Mouse (Mus musculus) layer of hippocampus, postnatal 14 days (tissue): ENCODE results near the gene Tmco5b. TPM values are rescaled to one million over a fixed set of nuclear protein-coding genes. Genes with fewer than 3 reads are reported as not detected.

Experiments
- DNase-seq, 2 experiments: peaks; one replicate each; pipeline ENCODE4 v3.0.0; 2021 to 2022; ENCODE audit warnings: low spot score in 2 of 2, mixed read lengths in 1 of 2
- long read RNA-seq, 2 experiments: library from polyadenylated mRNA; stranded (forward); transcript quantifications; one replicate each; pipeline ENCODE4 v2.0.0; 2021
- total RNA-seq, 2 experiments: library from RNA; stranded (reverse); gene quantifications; 2 replicates each; pipeline ENCODE4 v1.2.3; 2021

The Tmco5b gene
- under 1 TPM in 1 of 2 experiments, not detected in 1; 0.31 TPM for total RNA-seq
- long read RNA-seq, experiment 1, partial matches to known transcripts: 0 of 1 reads
- long read RNA-seq, experiment 1, other reads (novel, unspliced or antisense): 1 of 1 reads
- long read RNA-seq, experiment 2: 0 reads

DNA sequence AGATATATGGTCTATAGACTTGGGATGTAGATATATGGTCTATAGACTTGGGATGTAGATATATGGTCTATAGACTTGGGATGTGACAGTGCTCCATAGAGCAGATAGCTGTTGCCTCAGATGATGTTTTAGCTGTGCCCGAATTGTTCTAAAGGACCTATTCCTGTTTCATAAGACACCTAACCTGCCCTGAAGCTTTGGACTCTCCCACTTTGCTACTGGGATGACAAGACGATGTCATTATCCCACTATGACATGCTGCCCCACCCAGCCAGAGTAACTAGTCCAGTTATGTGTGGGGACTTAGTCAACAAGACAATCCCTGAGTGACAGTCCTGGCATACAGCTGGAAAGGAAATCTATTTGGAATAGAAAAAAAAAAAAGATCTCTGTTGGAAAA lies at the start of gene Tmco5b:
Gene Tmco5b (plus strand): TSS at position 301 of the 400 bp plus-strand sequence.
- no peak for DNase-seq

DNA sequence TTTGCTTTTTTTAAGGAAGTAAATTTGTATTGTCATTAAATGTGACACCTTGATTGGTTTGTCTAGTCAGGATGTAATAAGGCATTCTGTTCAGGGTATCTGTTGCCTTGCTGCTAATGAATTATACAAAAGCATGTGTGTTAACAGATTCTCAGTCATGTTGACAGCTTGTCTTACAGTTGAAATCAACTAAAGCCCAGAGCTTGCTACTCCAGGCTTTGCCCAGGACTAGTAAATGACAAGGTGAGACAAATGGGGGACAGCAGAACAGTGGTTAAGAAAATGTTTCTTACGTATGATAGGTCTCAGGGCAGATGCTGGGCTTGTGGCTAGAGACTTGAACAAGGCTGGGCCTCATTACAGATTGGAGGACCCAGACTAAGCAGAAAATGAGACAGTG lies 48.5 kb upstream of the Tmco5b start:
- peak in 1 of 2 experiments; percentile 60 for DNase-seq

- no peak for DNase-seq
These were observed 46.7 kb upstream of the Tmco5b start for GRCm38 (mm10) chr2:113238871-113239270.

GRCm38 (mm10) chr2:113302349-113303239 lies 17.1 kb downstream of the Tmco5b start:
- peak; percentile 52 to 72 for DNase-seq

DNA sequence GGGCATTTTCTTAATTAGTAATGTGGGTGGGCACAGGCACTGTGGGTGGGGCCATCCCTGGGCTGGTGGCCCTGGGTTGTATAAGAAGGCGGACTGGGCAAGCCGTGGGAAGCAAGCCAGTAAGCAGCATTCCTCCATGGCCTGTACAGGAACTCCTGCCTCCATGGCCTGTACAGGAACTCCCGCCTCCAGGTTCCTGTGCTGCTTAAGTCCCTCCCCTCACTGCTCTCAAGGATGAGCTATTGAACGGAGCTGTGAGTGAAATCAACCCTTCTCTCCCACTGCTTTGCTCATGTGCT lies 17.7 kb downstream of the Tmco5b start:
- no peak for DNase-seq

GRCm38 (mm10) chr2:113305339-113305738 lies 19.8 kb downstream of the Tmco5b start:
- peak; percentile 62 to 78 for DNase-seq

DNA sequence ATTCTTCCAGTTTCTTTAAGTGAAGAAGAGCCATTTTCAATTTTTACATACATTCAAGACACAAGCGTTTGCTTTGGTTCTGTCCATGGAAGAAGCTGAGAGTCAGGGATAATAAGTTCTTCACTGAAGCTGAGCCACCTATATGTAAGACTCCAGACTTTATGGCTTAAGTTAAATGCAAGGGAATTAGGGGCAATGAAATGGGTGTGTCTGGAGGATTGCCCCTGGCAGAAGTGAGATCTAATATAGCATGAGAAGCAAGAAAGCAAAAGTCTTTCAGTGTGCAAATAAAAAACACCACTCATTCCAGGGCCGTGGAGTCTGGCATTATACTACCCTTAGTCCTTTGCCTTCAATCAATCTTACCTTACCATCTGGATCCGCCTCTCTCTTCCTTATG lies 25.7 kb downstream of the Tmco5b start:
- DNase-seq: no peak

DNA sequence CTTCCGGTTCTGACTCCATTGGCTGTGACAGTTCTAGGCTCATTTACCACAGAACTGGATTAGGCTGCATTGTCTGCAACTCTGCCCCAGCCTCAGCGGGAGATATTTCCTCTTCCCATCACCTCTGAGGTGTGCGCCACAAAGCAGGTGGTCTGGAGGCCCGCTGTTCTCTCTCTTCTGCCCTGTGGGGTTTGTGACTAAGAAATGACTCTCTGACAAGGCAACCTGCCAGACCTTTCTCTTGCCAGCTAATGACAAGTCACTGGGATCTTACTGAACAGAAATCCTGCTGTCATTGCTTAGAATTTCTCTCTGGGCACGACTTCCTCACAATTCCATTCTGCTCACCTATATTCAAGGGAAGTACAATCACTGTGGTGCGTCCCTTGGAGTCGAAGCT lies 37.5 kb downstream of the Tmco5b start:
- DNase-seq: no peak

DNA sequence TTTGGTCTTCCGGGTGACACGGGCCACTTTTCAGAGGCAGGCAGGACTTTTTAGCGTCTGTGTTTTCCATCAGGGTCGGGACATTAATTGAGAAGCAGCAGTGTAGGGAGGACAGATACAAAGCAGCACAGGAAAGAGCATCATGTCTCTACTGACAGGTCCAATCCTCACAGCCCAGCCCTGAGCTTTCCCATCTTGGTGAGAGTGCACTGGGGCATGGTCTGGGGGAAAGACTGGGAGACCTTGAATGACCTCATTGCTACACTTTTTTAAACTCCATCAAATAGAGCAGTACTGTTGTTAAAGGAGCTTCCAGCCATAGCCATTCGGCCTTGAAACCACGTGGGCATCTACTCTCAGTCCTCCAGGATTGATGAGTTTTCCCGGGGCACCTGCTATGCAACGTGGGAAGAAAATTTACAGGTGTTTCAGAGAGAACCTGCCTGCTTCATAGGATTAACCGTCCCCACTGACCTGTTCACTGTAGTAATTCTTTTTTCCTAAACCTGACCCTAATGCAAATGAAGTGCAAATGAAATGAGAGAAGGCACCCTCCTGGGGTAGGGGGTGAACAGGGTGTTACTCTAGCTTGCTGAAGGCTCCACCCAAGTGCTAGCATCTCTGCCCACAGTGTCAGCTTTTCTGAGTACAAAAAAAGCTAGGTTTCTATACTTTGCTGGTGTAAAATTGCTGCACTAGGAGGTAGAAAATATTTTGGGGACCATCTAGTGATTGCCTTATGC lies 48.4 kb downstream of the Tmco5b start:
- DNase-seq: no peak

- DNase-seq: no peak
These were observed 50.2 kb downstream of the Tmco5b start for GRCm38 (mm10) chr2:113335561-113336294.

DNA sequence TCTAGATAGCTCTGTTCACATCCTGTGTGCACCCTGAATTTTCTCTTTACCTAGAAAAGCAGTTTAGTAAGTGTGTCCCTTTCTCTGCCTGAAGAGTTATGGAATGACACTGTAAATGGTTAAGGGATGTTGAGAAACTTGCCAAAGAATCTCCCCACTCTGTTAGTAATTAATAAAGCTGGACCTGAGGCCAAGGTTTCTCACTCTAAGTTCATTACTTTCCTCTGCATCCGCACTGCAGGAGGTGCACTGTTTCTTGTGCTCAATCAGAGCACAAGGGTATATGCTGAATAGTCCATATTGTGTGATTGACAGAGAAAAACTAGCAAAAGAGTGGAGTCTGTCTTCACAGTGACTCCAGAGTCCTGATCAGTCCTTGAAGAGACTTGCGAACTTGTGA lies 59.0 kb downstream of the Tmco5b start:
- no peak for DNase-seq

Other genes starting within 250 kb of the Tmco5b start
- 10 to 100 TPM; 59.5 to 80.0 TPM for gene Ryr3, start 68.6 kb upstream of the Tmco5b start, total RNA-seq
- gene Fmn1, start 42.0 kb downstream of the Tmco5b start, total RNA-seq: 10 to 100 TPM; 20.0 to 22.4 TPM